Mouse (Mus musculus) MEL (cell line): ENCODE measurements around the gene H2afy. TPM values are rescaled to one million over a fixed set of nuclear protein-coding genes. Genes with fewer than 3 reads are reported as not detected.

Experiments
- DNase-seq: peaks from one replicate; pipeline ENCODE4 v3.0.0; 2011; ENCODE audit warnings: low read depth, low spot score
- H3K27ac ChIP-seq: 2 replicates; pipeline ENCODE4 v1.5.1; 2012; ENCODE audit warnings: low read depth, mild to moderate bottlenecking, control low read depth, low read length, moderate library complexity; ENCODE audit not compliant: control insufficient read depth
- H3K27me3 ChIP-seq, 2 experiments: fragments of 150-350 bp in 1 of 2; sonication (generic) in 1 of 2; 2 replicates each; pipeline ENCODE4 v1.6.1; 2012; ENCODE audit warnings: low read length in 2 of 2, mild to moderate bottlenecking in 2 of 2, improper control_type of control experiment in 1 of 2, moderate library complexity in 1 of 2; ENCODE audit not compliant: insufficient read depth in 2 of 2, control insufficient read depth in 1 of 2
- H3K36me3 ChIP-seq, 2 experiments: 2 replicates each; pipeline ENCODE4 v1.6.1; 2012 to 2014; ENCODE audit warnings: low read length in 2 of 2, improper control_type of control experiment in 1 of 2, inconsistent platforms in 1 of 2, mild to moderate bottlenecking in 1 of 2; ENCODE audit not compliant: insufficient read depth in 2 of 2, control insufficient read depth in 1 of 2
- H3K4me1 ChIP-seq, 2 experiments: fragments of 150-350 bp in 1 of 2; sonication (generic) in 1 of 2; 2 replicates each; pipeline ENCODE4 v1.6.1; 2012; ENCODE audit warnings: low read length in 2 of 2, improper control_type of control experiment in 1 of 2, mild to moderate bottlenecking in 1 of 2; ENCODE audit not compliant: insufficient read depth in 2 of 2, control insufficient read depth in 1 of 2
- H3K4me3 ChIP-seq, 2 experiments: fragments of 150-350 bp in 1 of 2; sonication (generic) in 1 of 2; 2 replicates each; pipeline ENCODE4 v1.5.1; 2012; ENCODE audit warnings: low read depth in 2 of 2, low read length in 2 of 2, mild to moderate bottlenecking in 2 of 2, moderate library complexity in 2 of 2, control low read depth in 1 of 2, improper control_type of control experiment in 1 of 2; ENCODE audit not compliant: control insufficient read depth in 1 of 2, insufficient read depth in 1 of 2
- H3K79me2 ChIP-seq: 2 replicates; pipeline ENCODE4 v1.6.1; 2012; ENCODE audit warnings: mild to moderate bottlenecking, low read length, moderate library complexity; ENCODE audit not compliant: control insufficient read depth, poor library complexity, insufficient read depth
- H3K9ac ChIP-seq: 2 replicates; pipeline ENCODE4 v1.6.1; 2012; ENCODE audit warnings: low read depth, mild to moderate bottlenecking, control low read depth, low read length, moderate library complexity; ENCODE audit not compliant: control insufficient read depth, poor library complexity, severe bottlenecking
- H3K9me3 ChIP-seq: fragments of 150-350 bp; sonication (generic); replicated peaks from 2 replicates; pipeline ENCODE4 v1.6.1; 2012; ENCODE audit warnings: mild to moderate bottlenecking, low read length, improper control_type of control experiment, moderate library complexity; ENCODE audit not compliant: insufficient read depth
- CHD1 ChIP-seq: IDR thresholded peaks from 2 replicates; pipeline ENCODE4 v1.6.1; 2012; ENCODE audit warnings: low read depth, mild to moderate bottlenecking, inconsistent platforms, low read length, improper control_type of control experiment
- CTCF ChIP-seq, 3 experiments: IDR thresholded peaks in 2 of 3; conservative IDR thresholded peaks in 1 of 3; 2 replicates each; pipeline ENCODE4 v1.5.1; 2011 to 2012; ENCODE audit warnings: low read length in 3 of 3, low read depth in 2 of 3, mild to moderate bottlenecking in 2 of 3, improper control_type of control experiment in 1 of 3, inconsistent platforms in 1 of 3, mixed read lengths in 1 of 3, moderate library complexity in 1 of 3; ENCODE audit not compliant: control insufficient read depth in 1 of 3, insufficient read depth in 1 of 3, poor library complexity in 1 of 3, severe bottlenecking in 1 of 3
- E2F4 ChIP-seq: IDR thresholded peaks from 2 replicates; pipeline ENCODE4 v1.6.1; 2011; ENCODE audit warnings: low read depth, low read length, improper control_type of control experiment, borderline replicate concordance
- ETS1 ChIP-seq: IDR thresholded peaks from 2 replicates; pipeline ENCODE4 v1.6.1; 2012; ENCODE audit warnings: low read depth, mild to moderate bottlenecking, inconsistent platforms, low read length, improper control_type of control experiment, moderate library complexity
- GATA1 ChIP-seq: IDR thresholded peaks from 2 replicates; pipeline ENCODE4 v1.6.1; 2011; ENCODE audit warnings: low read depth, low read length, improper control_type of control experiment
- KAT2A ChIP-seq: conservative IDR thresholded peaks from 2 replicates; pipeline ENCODE4 v1.6.1; 2012; ENCODE audit warnings: low read depth, low read length, improper control_type of control experiment, inconsistent platforms
- MAFK ChIP-seq: IDR thresholded peaks from 2 replicates; pipeline ENCODE4 v1.6.1; 2011; ENCODE audit warnings: low read depth, mild to moderate bottlenecking, low read length, improper control_type of control experiment, borderline replicate concordance
- MEF2A ChIP-seq: IDR thresholded peaks from 2 replicates; pipeline ENCODE4 v1.6.1; 2014; ENCODE audit warnings: low read depth, mild to moderate bottlenecking, inconsistent platforms, low read length, improper control_type of control experiment; ENCODE audit not compliant: poor library complexity, insufficient replicate concordance, severe bottlenecking; ENCODE audit errors: extremely low read depth
- NRF1 ChIP-seq: IDR thresholded peaks from 2 replicates; pipeline ENCODE4 v1.6.1; 2014; ENCODE audit warnings: low read depth, mild to moderate bottlenecking, inconsistent platforms, low read length, improper control_type of control experiment, moderate library complexity; ENCODE audit not compliant: poor library complexity, insufficient read depth, severe bottlenecking
- TBP ChIP-seq: IDR thresholded peaks from 2 replicates; pipeline ENCODE4 v1.8.0; 2011; ENCODE audit warnings: low read depth, low read length, improper control_type of control experiment
- UBTF ChIP-seq: IDR thresholded peaks from 2 replicates; pipeline ENCODE4 v1.6.1; 2012; ENCODE audit warnings: low read depth, mild to moderate bottlenecking, inconsistent platforms, low read length, improper control_type of control experiment, moderate library complexity, borderline replicate concordance; ENCODE audit not compliant: insufficient read depth
- USF1 ChIP-seq: IDR thresholded peaks from 2 replicates; pipeline ENCODE4 v1.6.1; 2014; ENCODE audit warnings: low read depth, mild to moderate bottlenecking, inconsistent platforms, low read length, improper control_type of control experiment, moderate library complexity
- polyA plus RNA-seq, 2 experiments: library from polyadenylated mRNA; stranded (reverse) in 1 of 2; unstranded in 1 of 2; fragments of >175 nt in 1 of 2; fragments of >200 nt in 1 of 2; gene quantifications; 2 replicates each; pipeline versions ENCODE4 v1.2.1 to v1.2.4; 2012; ENCODE audit warnings: low replicate concordance in 2 of 2, low read depth in 1 of 2; ENCODE audit not compliant: insufficient read length in 2 of 2, insufficient read depth in 1 of 2, missing spikeins in 1 of 2
- total RNA-seq: library from RNA; depleted of rRNA; stranded (reverse); fragments of 300-350 nt; gene quantifications from 2 replicates; pipeline ENCODE4 v1.2.3, GENCODE M21; 2012

The H2afy gene
- total and polyA plus RNA-seq, 3 experiments, result 159 to 245 TPM; not detected in 1

- peaks cover 0 to 7% of the 10 kb centered on the region in 2 experiments; a peak in 1 of 4 replicates for H3K36me3 ChIP-seq
- H3K9ac ChIP-seq, result no peak overlapping the region
- H3K27ac ChIP-seq, result no peak overlapping the region
- no peak for TF ChIP-seq UBTF
- peak; percentile 3 to 38 (median 25); a peak in 3 of 6 replicates for TF ChIP-seq CTCF (IDR thresholded peaks at IDR 0.05 in 2 of 3, conservative IDR thresholded peaks at IDR 0.05 in 1 of 3; ENCODE audit: control insufficient read depth in 1 of 3, insufficient read depth in 1 of 3, low read depth in 2 of 3, low read length in 3 of 3, poor library complexity in 1 of 3, severe bottlenecking in 1 of 3)
- no peaks in the 10 kb centered on the region for H3K9me3 ChIP-seq
- DNase-seq, result no peak
- no peaks in the 10 kb centered on the region for H3K4me1 ChIP-seq
- H3K27me3 ChIP-seq, result no peaks in the 10 kb centered on the region
- no peak overlapping the region for H3K4me3 ChIP-seq
- H3K79me2 ChIP-seq, result no peaks in the 10 kb centered on the region
Observed at GRCm38 (mm10) chr13:56090597-56090996, 45.6 kb downstream of the H2afy start.

GRCm38 (mm10) chr13:56088602-56089001 is 47.6 kb downstream of the H2afy start:
- no peak overlapping the region for H3K9ac ChIP-seq
- H3K27me3 ChIP-seq, result no peaks in the 10 kb centered on the region
- H3K36me3 ChIP-seq, result peaks cover 0 to 5% of the 10 kb centered on the region in 2 experiments; a peak in 1 of 4 replicates
- H3K79me2 ChIP-seq, result no peaks in the 10 kb centered on the region
- H3K4me1 ChIP-seq, result no peaks in the 10 kb centered on the region
- H3K9me3 ChIP-seq, result no peaks in the 10 kb centered on the region
- DNase-seq, result no peak
- TF ChIP-seq UBTF (no peak), KAT2A (no peak), NRF1 (no peak), E2F4 (no peak), CHD1 (no peak), TBP (no peak), MEF2A (no peak), ETS1 (no peak), MAFK (no peak), CTCF (IDR thresholded peaks at IDR 0.05 in 2 of 3, conservative IDR thresholded peaks at IDR 0.05 in 1 of 3; ENCODE audit: control insufficient read depth in 1 of 3, insufficient read depth in 1 of 3, low read depth in 2 of 3, low read length in 3 of 3, poor library complexity in 1 of 3, severe bottlenecking in 1 of 3) (no peak), GATA1 (no peak), USF1 (no peak)
- H3K4me3 ChIP-seq, result no peak overlapping the region
- H3K27ac ChIP-seq, result no peak overlapping the region

GRCm38 (mm10) chr13:56087936-56088335 is 48.2 kb downstream of the H2afy start:
- H3K36me3 ChIP-seq, result peaks cover 0 to 7% of the 10 kb centered on the region in 2 experiments; a peak in 1 of 4 replicates
- H3K79me2 ChIP-seq, result no peaks in the 10 kb centered on the region

More at GRCm38 (mm10) chr13:56087936-56088335, 48.2 kb downstream of the H2afy start:
- Histone ChIP-seq H3K27ac (no peak overlapping the region), H3K9me3 (no peaks in the 10 kb centered on the region)
- TF ChIP-seq CHD1 (no peak), UBTF (no peak)
- TF ChIP-seq, all 39 proteins: peak for 0
- Histone ChIP-seq H3K27me3 (no peaks in the 10 kb centered on the region), H3K4me3 (no peak overlapping the region), H3K9ac (no peak overlapping the region), H3K4me1 (no peaks in the 10 kb centered on the region)
- DNase-seq, result no peak
